Mouse (Mus musculus) forebrain, embryonic 11.5 days (tissue): Measurements from ENCODE around the gene Pdap1. TPM values are rescaled to one million over a fixed set of nuclear protein-coding genes. Genes with fewer than 3 reads are reported as not detected.
A peak's percentile ranks its signal among the peaks of the same experiment; 100 is the strongest.

Experiments used
- ATAC-seq: fragments of 200-750 bp; cut with Nextera tagmentation; replicated peaks from 2 replicates; pipeline ENCODE4 v1.8.0; 2017; ENCODE audit warnings: moderate TSS enrichment; ENCODE audit not compliant: low FRiP score
- DNase-seq: peaks from one replicate; pipeline ENCODE4 v3.0.0-alpha.2; 2017; ENCODE audit warnings: low spot score
- H3K27ac ChIP-seq: fragments of 300-500 bp; sonication (generic); 2 replicates; pipeline ENCODE4 v1.5.1; 2014; ENCODE audit warnings: low read depth, low read length
- H3K27me3 ChIP-seq: fragments of 300-500 bp; sonication (generic); 2 replicates; pipeline ENCODE4 v1.6.1; 2014; ENCODE audit warnings: mild to moderate bottlenecking, low read length, mixed read lengths; ENCODE audit not compliant: control insufficient read depth, insufficient read depth
- H3K36me3 ChIP-seq: fragments of 300-500 bp; sonication (generic); 2 replicates; pipeline ENCODE4 v1.6.1; 2014; ENCODE audit warnings: mild to moderate bottlenecking, low read length, moderate library complexity, mixed read lengths; ENCODE audit not compliant: control insufficient read depth, insufficient read depth
- H3K4me1 ChIP-seq: fragments of 300-500 bp; sonication (generic); replicated peaks from 2 replicates; pipeline ENCODE4 v1.6.1; 2014; ENCODE audit warnings: low read length, mixed read lengths; ENCODE audit not compliant: control insufficient read depth, insufficient read depth
- H3K4me2 ChIP-seq: fragments of 300-500 bp; sonication (generic); 2 replicates; pipeline ENCODE4 v1.6.1; 2014; ENCODE audit warnings: low read depth, mild to moderate bottlenecking, low read length, moderate library complexity, mixed read lengths; ENCODE audit not compliant: severe bottlenecking
- H3K4me3 ChIP-seq: fragments of 300-500 bp; sonication (generic); 2 replicates; pipeline ENCODE4 v1.5.1; 2014; ENCODE audit warnings: low read depth, low read length
- H3K9ac ChIP-seq: fragments of 300-500 bp; sonication (generic); 2 replicates; pipeline ENCODE4 v1.6.1; 2014; ENCODE audit warnings: low read length
- H3K9me3 ChIP-seq: fragments of 300-500 bp; sonication (generic); 2 replicates; pipeline ENCODE4 v1.6.1; 2016; ENCODE audit warnings: low read length, mixed read lengths; ENCODE audit not compliant: control insufficient read depth
- WGBS: fragments of 180-500 bp; shearing (Covaris S2); extraction: QIAGEN DNeasy Blood & Tissue Kit; methylation state at CpG from one replicate; pipeline ENCODE4 v1.1.7; 2014; 5-methylcytosine and 5-hydroxymethylcytosine counted together
- polyA plus RNA-seq: library from polyadenylated mRNA; unstranded; fragments of >200 nt; fragmentation: Nextera tagmentation; extraction: Ambion mirVana; gene quantifications from 2 replicates; pipeline ENCODE4 v1.2.1, GENCODE M21; 2014

Pdap1 gene
- polyA plus RNA-seq, 1 experiment from 2014 or later: 135 TPM

DNA sequence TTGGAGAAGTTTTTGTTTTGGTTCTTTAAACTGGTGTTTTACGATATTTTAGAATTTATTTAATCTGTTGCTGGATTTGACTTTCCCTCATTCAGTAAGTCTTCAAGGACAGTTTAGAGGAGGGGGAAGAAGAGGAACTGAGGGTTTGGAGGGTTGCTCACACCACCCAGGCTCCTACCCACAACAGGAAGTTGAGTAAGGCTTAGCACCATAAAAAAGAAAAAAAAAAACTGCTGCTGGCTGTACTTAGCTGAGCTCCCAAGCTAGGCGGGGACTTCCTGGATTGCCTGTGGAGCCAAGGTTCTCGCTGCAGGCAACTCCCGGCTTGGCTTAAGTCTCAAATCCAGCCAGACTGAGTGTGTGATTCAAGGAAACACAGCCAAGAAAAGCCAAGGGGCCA is 23.7 kb downstream of the Pdap1 start:
- Histone ChIP-seq H3K9me3 (no peaks in the 10 kb centered on the region), H3K36me3 (no peaks in the 10 kb centered on the region), H3K4me1 (0 out of 2 replicates have a peak, but pooled peaks cover 4% of the 10 kb centered on the region), H3K4me3 (no peak overlapping the region), H3K27ac (no peak overlapping the region), H3K27me3 (peaks cover 9% of the 10 kb centered on the region; the same call in 1 of the 2 replicates), H3K9ac (no peak overlapping the region), H3K4me2 (no peak overlapping the region)
- ATAC-seq (no peak), DNase-seq (no peak)
- 65% methylated on average over 4 of the region's 4 CpGs for whole genome bisulfite sequencing

DNA sequence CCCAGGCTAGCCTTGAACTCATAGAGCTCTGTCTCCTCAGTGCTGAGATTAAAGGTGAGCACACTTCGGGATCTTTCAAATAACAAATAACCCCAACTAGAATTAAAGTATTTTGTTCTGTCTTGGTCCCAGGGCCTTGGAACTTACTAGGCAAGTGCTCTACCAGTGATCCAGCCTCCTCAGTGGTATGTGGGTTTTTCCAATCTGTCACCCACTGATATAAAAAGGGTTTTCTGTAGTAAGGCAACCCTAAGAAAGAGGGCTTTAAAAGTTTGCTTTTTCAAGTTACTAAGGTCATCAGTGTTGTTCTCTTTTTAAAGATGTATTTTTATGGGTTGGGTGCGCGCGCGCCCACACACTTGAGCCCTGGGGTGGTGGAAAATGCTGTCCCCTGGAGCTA is 24.3 kb downstream of the Pdap1 start:
- H3K4me2 ChIP-seq: no peak overlapping the region
- H3K27ac ChIP-seq: no peak overlapping the region
- H3K27me3 ChIP-seq: peaks cover 9% of the 10 kb centered on the region; the same call in 1 of the 2 replicates
- ATAC-seq (no peak), DNase-seq (no peak)
- 0 out of 2 replicates have a peak, but pooled peaks cover 4% of the 10 kb centered on the region for H3K4me1 ChIP-seq
- no peaks in the 10 kb centered on the region for H3K36me3 ChIP-seq
- H3K4me3 ChIP-seq: no peak overlapping the region
- no peak overlapping the region for H3K9ac ChIP-seq
- 93% methylated on average over 5 of the region's 5 CpGs for WGBS
- no peaks in the 10 kb centered on the region for H3K9me3 ChIP-seq

DNA sequence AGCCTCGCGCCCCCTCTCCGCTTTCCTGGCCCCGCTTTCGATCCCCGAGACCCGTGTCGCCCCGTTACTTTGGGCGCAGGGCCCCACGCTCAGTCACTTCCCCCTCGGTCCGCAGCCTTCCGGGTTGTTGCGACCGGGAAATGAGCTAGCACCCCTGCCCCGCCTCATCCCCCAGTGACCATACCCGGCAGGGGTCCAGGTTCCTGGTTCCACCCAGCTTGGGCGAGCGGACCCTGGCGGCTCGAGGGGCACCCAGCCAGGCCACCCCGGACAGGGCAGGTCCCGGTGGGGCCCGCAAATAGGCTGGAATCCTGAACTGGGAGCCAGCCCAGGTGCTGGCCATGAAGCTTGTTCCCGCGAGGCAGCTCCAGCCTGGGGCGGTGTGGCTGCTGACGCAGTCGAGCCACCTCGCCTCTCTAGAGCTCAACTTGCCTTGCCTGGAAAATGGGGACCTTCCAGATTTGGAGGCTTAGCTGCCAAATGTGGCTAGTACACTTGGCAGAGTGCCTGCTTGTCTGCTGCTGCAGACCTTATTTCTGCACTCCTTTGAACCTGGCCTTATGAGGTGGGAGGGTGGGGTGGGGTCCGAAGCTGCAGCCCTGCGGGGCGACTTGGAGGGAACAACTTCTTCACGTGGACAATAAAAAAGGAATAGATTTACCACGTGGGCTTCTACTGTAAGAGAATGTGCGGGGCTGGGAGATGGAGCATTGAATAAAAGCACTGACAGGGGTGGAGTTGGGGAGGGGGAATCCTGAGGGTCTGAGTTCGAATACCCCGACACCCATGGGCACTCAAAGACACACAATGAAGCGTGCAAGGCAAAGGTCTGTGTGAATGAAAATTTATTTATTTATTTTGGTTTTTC is 25.2 kb downstream of the Pdap1 start:
- H3K4me2 ChIP-seq: peak overlapping the region; percentile 68
- H3K4me1 ChIP-seq: 0 out of 2 replicates have a peak, but pooled peaks cover 4% of the 10 kb centered on the region
- no peak overlapping the region for H3K27ac ChIP-seq
- H3K4me3 ChIP-seq: peak overlapping the region; percentile 47
- 20% methylated on average over 38 of the region's 40 CpGs for WGBS
- peak overlapping the region; percentile 53; the same call in 1 of the 2 replicates for H3K9ac ChIP-seq
- ATAC-seq (no peak), DNase-seq (peak; percentile 63)
- H3K36me3 ChIP-seq: no peaks in the 10 kb centered on the region
- H3K27me3 ChIP-seq: peaks cover 9% of the 10 kb centered on the region; the same call in 1 of the 2 replicates
- H3K9me3 ChIP-seq: no peaks in the 10 kb centered on the region

DNA sequence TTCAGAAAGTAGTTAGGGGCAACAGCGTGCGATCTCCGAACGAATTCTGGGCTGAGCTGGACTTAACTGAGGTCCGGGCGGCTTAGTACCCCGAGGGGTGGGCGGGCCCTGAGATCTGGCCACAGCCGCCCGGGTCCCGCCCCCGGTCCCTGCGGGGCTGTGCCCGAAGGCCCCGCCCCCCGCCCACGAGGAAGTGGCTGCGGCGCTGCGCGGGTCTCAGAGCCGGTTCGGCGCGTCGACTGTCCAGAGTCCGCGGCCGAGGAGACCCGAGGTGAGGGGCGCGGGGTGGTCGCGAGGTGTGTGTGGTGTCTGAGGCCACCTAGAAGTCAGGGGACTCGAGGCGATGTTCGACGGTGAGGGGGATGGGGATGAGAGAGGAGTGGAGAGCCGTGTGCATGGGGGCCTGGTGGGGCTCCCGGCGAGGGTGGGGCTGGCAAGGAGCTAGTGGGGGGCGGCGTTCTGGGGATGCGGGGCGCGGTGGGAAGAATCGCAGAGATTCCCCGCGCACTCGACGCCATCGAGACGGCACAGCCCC is 25.9 kb downstream of the Pdap1 start, which contains the start of gene Arpc1b:
Gene Arpc1b (plus strand): TSS at position 145 of the 535 bp plus-strand sequence.
- ATAC-seq (peak; percentile 77), DNase-seq (peak; percentile 82)
- Histone ChIP-seq H3K4me1 (0 out of 2 replicates have a peak, but pooled peaks cover 4% of the 10 kb centered on the region), H3K9me3 (no peaks in the 10 kb centered on the region), H3K36me3 (peaks cover 3% of the 10 kb centered on the region; the same call in 1 of the 2 replicates), H3K27ac (no peak within 1 kb of the TSS; the same call in 1 of the 2 replicates), H3K4me2 (peak within 1 kb of the TSS; percentile 68), H3K27me3 (peaks cover 9% of the 10 kb centered on the region; the same call in 1 of the 2 replicates), H3K9ac (peak within 1 kb of the TSS; percentile 53; the same call in 1 of the 2 replicates), H3K4me3 (peak within 1 kb of the TSS; percentile 47)
- WGBS: under 1% methylated on average over 50 of the region's 53 CpGs

DNA sequence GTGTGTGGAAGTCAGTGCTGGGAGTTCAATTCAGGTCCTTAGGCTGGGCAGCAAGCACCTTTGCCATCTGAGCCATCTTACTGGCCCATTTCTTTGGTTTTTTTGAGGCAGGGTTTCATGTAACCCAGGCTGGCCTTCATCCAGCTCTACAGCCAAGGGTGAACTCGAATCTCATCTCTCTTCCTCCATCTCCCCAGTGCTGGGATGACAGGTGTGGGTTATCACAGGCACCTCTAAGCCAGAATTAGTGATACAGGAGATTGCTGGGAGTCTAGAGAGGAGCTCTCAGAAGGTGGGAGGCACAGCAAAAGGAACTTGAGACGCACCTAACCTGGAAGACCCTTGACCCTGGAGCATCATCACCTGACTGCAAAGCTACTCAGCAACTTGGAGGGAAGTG is 26.6 kb downstream of the Pdap1 start:
- peak overlapping the region; percentile 68; the same call in 1 of the 2 replicates for H3K4me2 ChIP-seq
- no peak for DNase-seq
- 45% methylated on average over 2 of the region's 2 CpGs for WGBS

DNA sequence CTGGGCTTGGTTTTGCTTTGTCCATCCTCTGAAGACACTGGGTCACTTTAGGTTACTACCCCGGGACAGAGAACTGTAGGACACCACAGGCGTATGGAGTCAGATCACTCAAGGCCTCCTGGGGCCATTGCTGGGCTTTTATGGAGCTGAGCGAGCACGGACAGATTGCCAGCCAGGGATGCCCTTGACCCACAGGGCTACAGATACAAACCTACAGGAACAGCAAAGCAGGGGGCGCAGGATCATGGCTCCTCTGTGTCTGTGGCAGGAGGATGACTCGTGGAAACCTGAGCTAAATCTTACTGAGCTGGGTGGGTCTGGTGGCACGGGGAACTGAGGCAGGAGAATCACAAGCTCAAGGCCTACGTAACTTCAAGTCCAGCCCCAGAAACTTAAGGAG is 27.5 kb downstream of the Pdap1 start:
- WGBS: 84% methylated on average over 8 of the region's 8 CpGs
- Histone ChIP-seq H3K27ac (no peak overlapping the region), H3K36me3 (peaks cover 7% of the 10 kb centered on the region; the same call in 1 of the 2 replicates), H3K27me3 (peaks cover 9% of the 10 kb centered on the region; the same call in 1 of the 2 replicates), H3K9me3 (no peaks in the 10 kb centered on the region), H3K4me3 (no peak overlapping the region), H3K9ac (no peak overlapping the region), H3K4me1 (0 out of 2 replicates have a peak, but pooled peaks cover 4% of the 10 kb centered on the region), H3K4me2 (no peak overlapping the region)
- no peak for DNase-seq
- ATAC-seq: no peak

More for the DNA sequence above, 26.6 kb downstream of the Pdap1 start:
- Histone ChIP-seq H3K27ac (no peak overlapping the region), H3K36me3 (peaks cover 5% of the 10 kb centered on the region; the same call in 1 of the 2 replicates), H3K9me3 (no peaks in the 10 kb centered on the region), H3K27me3 (peaks cover 9% of the 10 kb centered on the region; the same call in 1 of the 2 replicates), H3K9ac (no peak overlapping the region), H3K4me1 (0 out of 2 replicates have a peak, but pooled peaks cover 4% of the 10 kb centered on the region), H3K4me3 (0 out of 2 replicates have a peak overlapping the region, but pooled peaks have one; percentile 47)
- no peak for ATAC-seq

DNA sequence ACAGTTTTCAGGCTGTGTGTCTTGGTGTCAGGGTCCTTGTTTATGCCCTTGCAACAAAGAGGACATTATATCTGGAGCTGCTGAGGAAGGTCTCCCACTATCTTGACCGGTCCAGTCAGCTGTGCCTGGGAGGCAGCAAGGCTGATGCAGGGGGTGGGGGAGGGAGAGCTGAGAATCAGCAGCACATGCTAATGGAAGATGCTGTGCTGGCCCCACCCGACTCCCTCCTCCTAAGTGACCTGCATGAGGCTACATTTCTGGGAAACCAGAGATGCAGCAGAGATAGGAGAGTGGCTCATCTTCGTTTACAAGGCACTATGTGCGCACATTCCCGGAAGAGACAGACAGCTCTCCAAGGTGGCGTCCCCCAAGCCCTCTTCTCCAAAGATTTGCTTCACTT is 29.6 kb downstream of the Pdap1 start:
- no peak for DNase-seq
- Histone ChIP-seq H3K9me3 (no peaks in the 10 kb centered on the region), H3K4me3 (no peak overlapping the region), H3K36me3 (peaks cover 11% of the 10 kb centered on the region), H3K27ac (no peak overlapping the region), H3K4me1 (0 out of 2 replicates have a peak, but pooled peaks cover 4% of the 10 kb centered on the region), H3K27me3 (peaks cover 9% of the 10 kb centered on the region; the same call in 1 of the 2 replicates), H3K4me2 (no peak overlapping the region), H3K9ac (no peak overlapping the region)
- ATAC-seq: no peak
- 90% methylated on average over 6 of the region's 6 CpGs for WGBS

DNA sequence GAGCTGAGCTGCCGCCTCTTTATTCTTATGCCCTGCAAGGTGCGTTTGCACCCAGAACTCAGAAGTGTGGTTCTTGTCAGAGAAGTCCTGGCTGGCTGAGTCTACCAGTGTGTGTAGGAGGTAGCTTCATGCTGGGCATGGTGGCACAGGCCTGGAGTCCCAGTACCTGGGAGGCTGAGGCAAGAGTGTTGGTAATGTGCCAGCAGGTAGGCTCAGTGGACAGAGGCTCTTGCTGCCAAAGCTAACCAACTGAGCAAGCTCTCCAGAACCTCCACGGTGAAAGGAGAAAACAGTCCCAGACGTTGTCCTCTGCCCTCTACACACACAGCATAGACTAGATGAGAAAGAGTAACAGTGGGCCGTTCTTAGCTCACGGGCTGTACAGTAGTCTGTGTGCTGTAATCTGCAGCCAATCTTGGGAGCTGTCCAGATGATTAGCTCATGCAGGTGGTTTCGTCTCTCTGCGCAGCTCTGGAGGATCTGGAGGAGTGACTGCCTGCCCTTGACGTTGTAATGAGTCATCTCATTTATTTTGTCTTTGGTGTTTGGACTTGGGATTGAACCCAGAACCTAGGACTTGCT is 34.3 kb downstream of the Pdap1 start:
- no peaks in the 10 kb centered on the region for H3K27me3 ChIP-seq
- H3K36me3 ChIP-seq: peaks cover 25% of the 10 kb centered on the region
- H3K4me3 ChIP-seq: no peak overlapping the region
- no peaks in the 10 kb centered on the region for H3K9me3 ChIP-seq
- H3K9ac ChIP-seq: no peak overlapping the region
- DNase-seq: no peak
- no peak for ATAC-seq
- H3K27ac ChIP-seq: no peak overlapping the region
- no peak overlapping the region for H3K4me2 ChIP-seq
- no peaks in the 10 kb centered on the region for H3K4me1 ChIP-seq
- 96% methylated on average over 9 of the region's 9 CpGs for WGBS
